In the genomic region with DNA sequence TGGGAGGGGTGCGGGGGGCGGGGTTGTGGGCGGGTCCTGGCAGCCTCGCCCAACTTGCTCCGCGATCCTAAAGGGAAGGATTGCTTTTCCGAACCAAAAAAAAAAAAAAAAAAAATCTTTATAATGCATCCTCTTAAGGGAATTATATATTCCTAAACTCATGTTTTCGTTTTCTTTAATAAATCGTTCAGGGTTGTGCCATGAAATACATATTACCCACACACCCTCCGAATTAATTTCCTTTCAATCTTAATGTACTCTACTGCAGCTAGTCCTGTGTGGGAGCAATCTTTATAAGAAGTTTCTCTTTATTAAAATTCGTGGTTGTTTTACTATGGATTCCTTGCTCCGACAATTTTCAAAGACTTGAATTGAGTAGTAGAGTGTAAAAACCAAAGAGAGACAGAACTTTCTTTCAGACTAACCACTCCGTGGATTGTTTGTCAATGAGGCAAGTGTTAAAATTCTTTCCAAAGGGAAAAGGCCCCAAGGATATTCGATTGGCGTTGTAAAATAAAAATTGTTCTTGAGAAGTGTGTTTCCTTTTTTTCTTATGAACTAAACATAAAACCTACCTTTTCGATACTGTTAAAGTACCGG, we compare ENCODE assay signal across 8 mouse cellular contexts.
DNase-seq lines count a peak whose midpoint lies in the region; ATAC-seq and TF ChIP-seq lines count a peak whose summit lies in the region.

No protein-coding gene starts in this region.

- H3K36me3 ChIP-seq in heart, embryonic 14.5 days (ENCODE audit: control insufficient read depth, insufficient read depth, low read length) = no peaks in the 10 kb centered on the region
- H3K36me3 ChIP-seq in stomach, embryonic 15.5 days = no peaks in the 10 kb centered on the region
- H3K36me3 ChIP-seq in stomach, postnatal 0 days (ENCODE audit: control insufficient read depth, insufficient read depth, low read length) = no peaks in the 10 kb centered on the region
- no peaks in the 10 kb centered on the region for H3K36me3 ChIP-seq in limb, embryonic 12.5 days

- DNase-seq in heart, postnatal 14 days = no peak
- DNase-seq in stomach, postnatal 0 days (ENCODE audit: low spot score) = no peak
- no peak for DNase-seq in thymus, postnatal 10 days (ENCODE audit: low spot score in 2 of 2)
- DNase-seq in left cerebral cortex, adult 9 months (ENCODE audit: low spot score in 2 of 2) = no peak
- no peak for DNase-seq in thymus, adult 18-20 months

- no peak overlapping the region for H3K9ac ChIP-seq in heart, embryonic 14.5 days (ENCODE audit: low read length)
- no peak overlapping the region for H3K9ac ChIP-seq in stomach, embryonic 15.5 days
- no peak overlapping the region for H3K9ac ChIP-seq in stomach, postnatal 0 days (ENCODE audit: low read length)
- H3K9ac ChIP-seq in limb, embryonic 12.5 days (replicated peaks) = no peak overlapping the region

- H3K9me3 ChIP-seq in heart, embryonic 14.5 days (ENCODE audit: control insufficient read depth, low read length) = no peaks in the 10 kb centered on the region
- no peaks in the 10 kb centered on the region for H3K9me3 ChIP-seq in stomach, embryonic 15.5 days
- no peaks in the 10 kb centered on the region for H3K9me3 ChIP-seq in stomach, postnatal 0 days (ENCODE audit: control insufficient read depth, low read length)
- H3K9me3 ChIP-seq in limb, embryonic 12.5 days = no peaks in the 10 kb centered on the region

- no peak for TF ChIP-seq EP300 in stomach, postnatal 0 days (optimal IDR thresholded peaks at IDR 0.05)

- no peak overlapping the region; a peak in 1 of 4 replicates for H3K4me3 ChIP-seq in heart, embryonic 14.5 days (ENCODE audit: control insufficient read depth in 1 of 2, insufficient read depth in 1 of 2, low read depth in 1 of 2, low read length in 2 of 2)
- H3K4me3 ChIP-seq in stomach, embryonic 15.5 days (replicated peaks) = no peak overlapping the region
- H3K4me3 ChIP-seq in stomach, postnatal 0 days (ENCODE audit: low read depth, low read length) = no peak overlapping the region
- peak overlapping the region; percentile 5; the same call in 1 of the 2 replicates for H3K4me3 ChIP-seq in limb, embryonic 12.5 days (replicated peaks)

- peaks cover 7 to 10% of the 10 kb centered on the region in 2 experiments; a peak in 3 of 4 replicates for H3K4me1 ChIP-seq in heart, embryonic 14.5 days (ENCODE audit: control insufficient read depth in 2 of 2, insufficient read depth in 2 of 2, low read length in 2 of 2)
- peaks cover 10% of the 10 kb centered on the region for H3K4me1 ChIP-seq in stomach, embryonic 15.5 days
- H3K4me1 ChIP-seq in stomach, postnatal 0 days (replicated peaks; ENCODE audit: control insufficient read depth, insufficient read depth) = no peaks in the 10 kb centered on the region; the same call in 1 of the 2 replicates
- H3K4me1 ChIP-seq in limb, embryonic 12.5 days (replicated peaks) = peaks cover 44% of the 10 kb centered on the region

- no peak for TF ChIP-seq CTCF in stomach, postnatal 0 days (IDR thresholded peaks at IDR 0.05; ENCODE audit: low read depth)

- H3K27me3 ChIP-seq in heart, embryonic 14.5 days (ENCODE audit: control insufficient read depth, insufficient read depth, low read length) = peaks cover 72% of the 10 kb centered on the region
- H3K27me3 ChIP-seq in stomach, embryonic 15.5 days (replicated peaks) = peaks cover 46% of the 10 kb centered on the region
- H3K27me3 ChIP-seq in stomach, postnatal 0 days (ENCODE audit: control insufficient read depth, insufficient read depth, low read length) = peaks cover 15% of the 10 kb centered on the region
- no peaks in the 10 kb centered on the region for H3K27me3 ChIP-seq in limb, embryonic 12.5 days

- 2% methylated on average over 17 of the region's 17 CpGs for WGBS in heart, embryonic 14.5 days
- WGBS in stomach, embryonic 15.5 days = 3% methylated on average over 16 of the region's 17 CpGs
- WGBS in stomach, postnatal 0 days = 3% methylated on average over 17 of the region's 17 CpGs
- under 1% methylated on average over 17 of the region's 17 CpGs for WGBS in limb, embryonic 12.5 days

- no peak for ATAC-seq in heart, embryonic 14.5 days (ENCODE audit: insufficient number of reproducible peaks, insufficient read depth, low FRiP score, low read depth)
- ATAC-seq in stomach, embryonic 15.5 days (ENCODE audit: insufficient read depth, low FRiP score, low read depth) = no peak
- no peak for ATAC-seq in stomach, postnatal 0 days (ENCODE audit: low FRiP score, low TSS enrichment)
- ATAC-seq in limb, embryonic 12.5 days (ENCODE audit: insufficient number of reproducible peaks, insufficient read depth, low FRiP score, low TSS enrichment, low read depth) = no peak

- H3K27ac ChIP-seq in heart, embryonic 14.5 days (replicated peaks in 1 of 2; ENCODE audit: control insufficient read depth in 1 of 2, insufficient read depth in 1 of 2, low read depth in 2 of 2, low read length in 2 of 2) = no peak overlapping the region
- no peak overlapping the region for H3K27ac ChIP-seq in stomach, embryonic 15.5 days
- no peak overlapping the region for H3K27ac ChIP-seq in stomach, postnatal 0 days (replicated peaks)
- peak overlapping the region; percentile 41 for H3K27ac ChIP-seq in limb, embryonic 12.5 days

- H3K4me2 ChIP-seq in heart, embryonic 14.5 days (ENCODE audit: low read length) = peak overlapping the region; percentile 51
- H3K4me2 ChIP-seq in stomach, embryonic 15.5 days = 0 out of 2 replicates have a peak overlapping the region, but pooled peaks have one; percentile 8
- no peak overlapping the region for H3K4me2 ChIP-seq in stomach, postnatal 0 days (replicated peaks; ENCODE audit: low read depth)
- H3K4me2 ChIP-seq in limb, embryonic 12.5 days = peak overlapping the region; percentile 46

- intact Hi-C loops in heart, postnatal 14 days (cut with DNase I) = loop anchor here (5.0 kb wide), 1 partner anchor 1078 kb away; no protein-coding TSS in a partner anchor
